Mouse (Mus musculus): ENCODE measurements at regions not wholly inside any gene's neighbourhood (a gene's known extent, or its start where the extent isn't known, plus 50 kb on each side); places are given as distances from the start of the nearest gene placed in this dataset.

DNA sequence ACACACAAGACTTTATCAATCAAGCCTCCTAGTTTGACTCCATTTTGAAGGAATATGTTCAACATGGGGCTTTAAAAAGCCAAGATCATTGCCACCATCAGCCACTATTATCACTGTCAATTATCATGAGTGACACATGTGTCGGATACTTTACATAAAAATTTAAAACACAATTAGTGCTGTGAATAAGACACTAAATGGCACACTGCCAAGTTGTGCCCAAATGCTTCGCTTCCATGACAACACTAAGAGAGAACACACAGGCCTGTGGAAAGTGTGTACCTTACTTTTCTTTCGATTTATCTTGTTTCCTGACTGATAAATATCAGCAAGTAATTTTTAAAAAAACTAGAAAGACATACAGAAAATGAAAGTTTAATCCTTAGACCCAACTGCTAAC is 166.5 kb upstream of the Ptbp2 start:
- TF ChIP-seq POLR2A (IDR thresholded peaks at IDR 0.05; ENCODE audit: extremely low read depth, insufficient read depth, low read length) (no peak), CTCF (IDR thresholded peaks at IDR 0.05; ENCODE audit: low read depth, low read length) (no peak)

Data from liver, adult 2 months (tissue).